Mouse (Mus musculus) heart, postnatal 0 days (tissue): ENCODE data around the gene Cotl1.

Experiments used
- CTCF ChIP-seq: IDR thresholded peaks from 2 replicates; pipeline ENCODE4 v1.5.1; 2016; ENCODE audit warnings: antibody characterized with exemption, control low read depth, low read depth
- EP300 ChIP-seq: IDR thresholded peaks from 2 replicates; pipeline ENCODE4 v1.6.1; 2016; ENCODE audit warnings: antibody characterized with exemption, low read depth

DNA sequence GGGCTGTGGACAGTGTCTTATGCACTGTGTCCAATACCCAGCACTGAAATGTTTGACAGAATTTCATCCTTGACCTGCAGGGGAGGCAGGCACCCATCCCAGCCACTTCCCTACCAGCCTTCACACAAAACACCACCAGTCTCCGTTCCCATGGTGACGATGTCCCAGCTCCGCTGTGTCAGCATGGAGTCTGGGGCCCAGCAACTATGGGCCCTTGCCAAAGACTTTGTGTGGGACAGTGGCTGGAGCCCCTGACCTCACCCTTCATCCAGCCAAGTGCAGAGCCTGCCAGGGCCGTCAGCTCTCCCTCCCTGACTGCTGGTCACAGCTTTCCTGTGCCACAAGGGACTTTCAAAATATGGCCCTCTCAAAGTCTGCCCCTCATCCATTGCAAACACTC is 16.2 kb downstream of the Cotl1 start:
- TF ChIP-seq EP300 (no peak), CTCF (no peak)
